Mouse (Mus musculus) testis, adult 2 months (tissue): ENCODE results near the gene Pou5f1. TPM values are rescaled to one million over a fixed set of nuclear protein-coding genes. Genes with fewer than 3 reads are reported as not detected.
"Not testable (repeated sequence)": the region's sequence is repeated elsewhere in the genome, so short reads cannot be mapped to it uniquely, and the experiment has no call there.

Experiments used
- H3K27ac ChIP-seq: fragments of 200-500 bp; 2 replicates; pipeline ENCODE4 v1.5.1; 2012; ENCODE audit warnings: low read depth, low read length; ENCODE audit not compliant: control insufficient read depth, insufficient read depth
- H3K27me3 ChIP-seq: fragments of 200-500 bp; 2 replicates; pipeline ENCODE4 v1.6.1; 2012; ENCODE audit warnings: mild to moderate bottlenecking, low read length, moderate library complexity; ENCODE audit not compliant: control insufficient read depth, insufficient read depth
- H3K36me3 ChIP-seq: fragments of 200-500 bp; 2 replicates; pipeline ENCODE4 v1.6.1; 2012; ENCODE audit warnings: mild to moderate bottlenecking, low read length; ENCODE audit not compliant: control insufficient read depth, insufficient read depth
- H3K4me1 ChIP-seq: fragments of 200-500 bp; 2 replicates; pipeline ENCODE4 v1.6.1; 2012; ENCODE audit warnings: low read length; ENCODE audit not compliant: control insufficient read depth, insufficient read depth
- H3K4me3 ChIP-seq: fragments of 200-500 bp; 2 replicates; pipeline ENCODE4 v1.5.1; 2012; ENCODE audit warnings: low read depth, mild to moderate bottlenecking, low read length, moderate library complexity, mixed read lengths; ENCODE audit not compliant: control insufficient read depth
- CTCF ChIP-seq: fragments of 200-500 bp; IDR thresholded peaks from 2 replicates; pipeline ENCODE4 v1.5.1; 2012; ENCODE audit warnings: low read depth, mild to moderate bottlenecking, inconsistent platforms, low read length, moderate library complexity; ENCODE audit not compliant: control insufficient read depth, insufficient read depth, insufficient replicate concordance
- POLR2A ChIP-seq: fragments of 200-500 bp; IDR thresholded peaks from 2 replicates; pipeline ENCODE4 v1.6.1; 2012; ENCODE audit warnings: low read depth, mild to moderate bottlenecking, inconsistent platforms, low read length, moderate library complexity; ENCODE audit not compliant: control insufficient read depth
- polyA plus RNA-seq: library from polyadenylated mRNA; depleted of rRNA; stranded (reverse); fragments of >200 nt; gene quantifications from 2 replicates; pipeline ENCODE4 v1.2.3, GENCODE M21; 2012

Gene Pou5f1
- polyA plus RNA-seq, 1 experiment: 11.1 TPM

- Histone ChIP-seq H3K4me1 (peaks cover 6% of the 10 kb centered on the region), H3K27me3 (no peaks in the 10 kb centered on the region), H3K36me3 (no peaks in the 10 kb centered on the region), H3K27ac (no peak overlapping the region), H3K4me3 (peak overlapping the region; percentile 74)
- TF ChIP-seq POLR2A (no peak), CTCF (no peak)
Measured at GRCm38 (mm10) chr17:35504628-35505481, 963 bp upstream of the Pou5f1 start.

- no peak overlapping the region for H3K27ac ChIP-seq
- peak overlapping the region; percentile 74 for H3K4me3 ChIP-seq
- no peaks in the 10 kb centered on the region for H3K36me3 ChIP-seq
- TF ChIP-seq POLR2A (no peak), CTCF (no peak)
- H3K4me1 ChIP-seq: peaks cover 6% of the 10 kb centered on the region
- no peaks in the 10 kb centered on the region for H3K27me3 ChIP-seq
Measured at GRCm38 (mm10) chr17:35506881-35507280, 1.1 kb downstream of the Pou5f1 start.

GRCm38 (mm10) chr17:35507556-35508260, 1.9 kb downstream of the Pou5f1 start:
- Histone ChIP-seq H3K36me3 (no peaks in the 10 kb centered on the region), H3K4me1 (peaks cover 6% of the 10 kb centered on the region), H3K27ac (no peak overlapping the region), H3K27me3 (no peaks in the 10 kb centered on the region), H3K4me3 (no peak overlapping the region)
- no peak for TF ChIP-seq POLR2A
- no peak for TF ChIP-seq CTCF

- H3K27me3 ChIP-seq, H3K27ac ChIP-seq, H3K36me3 ChIP-seq, H3K4me1 ChIP-seq, H3K4me3 ChIP-seq: not testable (repeated sequence)
Measured at GRCm38 (mm10) chr17:35508279-35508678, 2.5 kb downstream of the Pou5f1 start.

- no peaks in the 10 kb centered on the region for H3K27me3 ChIP-seq
- peaks cover 6% of the 10 kb centered on the region for H3K4me1 ChIP-seq
- no peak overlapping the region for H3K27ac ChIP-seq
- H3K4me3 ChIP-seq: no peak overlapping the region
- no peak for TF ChIP-seq POLR2A
- peak; percentile 39; the same call in 1 of the 2 replicates for TF ChIP-seq CTCF
- H3K36me3 ChIP-seq: no peaks in the 10 kb centered on the region
Measured at GRCm38 (mm10) chr17:35509284-35509683, 3.5 kb downstream of the Pou5f1 start.

GRCm38 (mm10) chr17:35512916-35513626, 7.3 kb downstream of the Pou5f1 start:
- Histone ChIP-seq H3K4me1 (peaks cover 8% of the 10 kb centered on the region), H3K4me3 (no peak overlapping the region), H3K36me3 (no peaks in the 10 kb centered on the region), H3K27ac (no peak overlapping the region), H3K27me3 (no peaks in the 10 kb centered on the region)
- TF ChIP-seq CTCF: no peak
- TF ChIP-seq POLR2A: no peak

GRCm38 (mm10) chr17:35513886-35514285, 8.1 kb downstream of the Pou5f1 start:
- H3K36me3 ChIP-seq: no peaks in the 10 kb centered on the region
- H3K4me1 ChIP-seq: peaks cover 8% of the 10 kb centered on the region
- H3K4me3 ChIP-seq: no peak overlapping the region
- peak; percentile 43; the same call in 1 of the 2 replicates for TF ChIP-seq CTCF
- TF ChIP-seq POLR2A: no peak
- H3K27ac ChIP-seq: no peak overlapping the region
- H3K27me3 ChIP-seq: no peaks in the 10 kb centered on the region
